Mouse (Mus musculus): Measurements from ENCODE around the gene Mycbp.

GRCm38 (mm10) chr4:123859803-123860202, 44.8 kb upstream of the Mycbp start:
- TF ChIP-seq MAX (IDR thresholded peaks at IDR 0.05) (no peak), CEBPB (IDR thresholded peaks at IDR 0.05; ENCODE audit: low read depth) (no peak), CTCF (IDR thresholded peaks at IDR 0.05; ENCODE audit: control insufficient read depth, insufficient read depth, insufficient read length) (no peak), MYOG (IDR thresholded peaks at IDR 0.05; ENCODE audit: control insufficient read depth, extremely low read depth, insufficient read length) (no peak), MYOD1 (IDR thresholded peaks at IDR 0.05; ENCODE audit: control insufficient read depth, insufficient read length, low read depth) (no peak), USF1 (IDR thresholded peaks at IDR 0.05; ENCODE audit: low read depth) (no peak), FOSL1 (IDR thresholded peaks at IDR 0.05; ENCODE audit: insufficient read depth, low read length, poor library complexity, severe bottlenecking) (no peak)
